Mouse (Mus musculus) embryonic facial prominence, embryonic 14.5 days (tissue): ENCODE results near the gene Sdk2. TPM values are rescaled to one million over a fixed set of nuclear protein-coding genes. Genes with fewer than 3 reads are reported as not detected.
A peak's percentile ranks its signal among the peaks of the same experiment; 100 is the strongest.

ENCODE experiments used
- ATAC-seq: fragments of 200-750 bp; cut with Nextera tagmentation; 2 replicates; pipeline ENCODE4 v1.8.0; 2017; ENCODE audit warnings: low read depth, moderate number of reproducible peaks, moderate TSS enrichment
- DNase-seq: peaks from one replicate; pipeline ENCODE4 v3.0.0-alpha.2; 2015; ENCODE audit warnings: low spot score
- H3K27ac ChIP-seq: fragments of 300-500 bp; sonication (generic); replicated peaks from 2 replicates; pipeline ENCODE4 v1.5.1; 2014; ENCODE audit warnings: low read depth, mild to moderate bottlenecking, low read length, moderate library complexity
- H3K27me3 ChIP-seq: fragments of 300-500 bp; sonication (generic); replicated peaks from 2 replicates; pipeline ENCODE4 v1.6.1; 2014; ENCODE audit warnings: low read length; ENCODE audit not compliant: control insufficient read depth, insufficient read depth
- H3K36me3 ChIP-seq: fragments of 300-500 bp; sonication (generic); 2 replicates; pipeline ENCODE4 v1.6.1; 2014; ENCODE audit warnings: low read length, mixed read lengths; ENCODE audit not compliant: control insufficient read depth, insufficient read depth
- H3K4me1 ChIP-seq: fragments of 300-500 bp; sonication (generic); 2 replicates; pipeline ENCODE4 v1.6.1; 2014; ENCODE audit warnings: antibody characterized with exemption, low read length; ENCODE audit not compliant: control insufficient read depth, insufficient read depth
- H3K4me2 ChIP-seq: fragments of 300-500 bp; sonication (generic); 2 replicates; pipeline ENCODE4 v1.6.1; 2014; ENCODE audit warnings: low read depth, mild to moderate bottlenecking, low read length, moderate library complexity, mixed read lengths
- H3K4me3 ChIP-seq: fragments of 300-500 bp; sonication (generic); 2 replicates; pipeline ENCODE4 v1.5.1; 2014; ENCODE audit warnings: low read depth, mild to moderate bottlenecking, low read length
- H3K9ac ChIP-seq: fragments of 300-500 bp; sonication (generic); 2 replicates; pipeline ENCODE4 v1.6.1; 2014; ENCODE audit warnings: low read depth, mild to moderate bottlenecking, low read length, moderate library complexity, mixed read lengths
- H3K9me3 ChIP-seq: fragments of 300-500 bp; sonication (generic); 2 replicates; pipeline ENCODE4 v1.6.1; 2016; ENCODE audit warnings: low read length; ENCODE audit not compliant: control insufficient read depth
- WGBS: fragments of 180-500 bp; shearing (Covaris S2); extraction: QIAGEN DNeasy Blood & Tissue Kit; methylation state at CpG from one replicate; pipeline ENCODE4 v1.1.7; 2014; 5-methylcytosine and 5-hydroxymethylcytosine counted together
- polyA plus RNA-seq: library from polyadenylated mRNA; unstranded; fragments of >200 nt; fragmentation: Nextera tagmentation; extraction: Ambion mirVana; gene quantifications from 2 replicates; pipeline ENCODE4 v1.2.1, GENCODE M21; 2014

The Sdk2 gene
- polyA plus RNA-seq, 1 experiment from 2014 or later: 6.3 TPM

GRCm38 (mm10) chr11:113742998-113743397 lies 323.8 kb downstream of the Sdk2 start:
- Histone ChIP-seq H3K9me3 (peaks cover 6% of the 10 kb centered on the region; the same call in 1 of the 2 replicates), H3K27ac (no peak overlapping the region), H3K4me2 (no peak overlapping the region), H3K4me1 (peaks cover 24% of the 10 kb centered on the region), H3K27me3 (no peaks in the 10 kb centered on the region), H3K4me3 (no peak overlapping the region), H3K36me3 (peaks cover 52% of the 10 kb centered on the region), H3K9ac (no peak overlapping the region)
- DNase-seq (no peak), ATAC-seq (no peak)
- WGBS: 87% methylated on average over 1 of the region's 1 CpGs

- Histone ChIP-seq H3K27me3 (no peaks in the 10 kb centered on the region), H3K4me1 (peaks cover 23% of the 10 kb centered on the region), H3K4me3 (no peak overlapping the region), H3K9me3 (peaks cover 6% of the 10 kb centered on the region; the same call in 1 of the 2 replicates), H3K36me3 (peaks cover 37% of the 10 kb centered on the region), H3K27ac (no peak overlapping the region), H3K4me2 (no peak overlapping the region), H3K9ac (no peak overlapping the region)
- ATAC-seq: no peak
- no peak for DNase-seq
- WGBS: 79% methylated on average over 7 of the region's 7 CpGs
Observed at GRCm38 (mm10) chr11:113740100-113740499, 326.7 kb downstream of the Sdk2 start.

- WGBS: 76% methylated on average over 8 of the region's 8 CpGs
- Histone ChIP-seq H3K4me2 (no peak overlapping the region), H3K27me3 (no peaks in the 10 kb centered on the region), H3K9me3 (peaks cover 6% of the 10 kb centered on the region; the same call in 1 of the 2 replicates), H3K4me1 (peaks cover 32% of the 10 kb centered on the region), H3K9ac (no peak overlapping the region), H3K4me3 (no peak overlapping the region), H3K27ac (no peak overlapping the region), H3K36me3 (peaks cover 32% of the 10 kb centered on the region)
- DNase-seq: no peak
- no peak for ATAC-seq
Observed at GRCm38 (mm10) chr11:113739213-113739612, 327.6 kb downstream of the Sdk2 start.

GRCm38 (mm10) chr11:113737912-113738311 lies 328.9 kb downstream of the Sdk2 start:
- Histone ChIP-seq H3K27me3 (no peaks in the 10 kb centered on the region), H3K4me1 (peaks cover 44% of the 10 kb centered on the region), H3K4me2 (no peak overlapping the region), H3K27ac (no peak overlapping the region), H3K4me3 (no peak overlapping the region), H3K9me3 (peaks cover 2% of the 10 kb centered on the region; the same call in 1 of the 2 replicates), H3K9ac (no peak overlapping the region), H3K36me3 (peaks cover 22% of the 10 kb centered on the region; the same call in 1 of the 2 replicates)
- ATAC-seq: no peak
- 73% methylated on average over 8 of the region's 8 CpGs for WGBS
- no peak for DNase-seq

- H3K9ac ChIP-seq: no peak overlapping the region
- DNase-seq (no peak), ATAC-seq (no peak)
- H3K36me3 ChIP-seq: peaks cover 19% of the 10 kb centered on the region; the same call in 1 of the 2 replicates
- no peaks in the 10 kb centered on the region for H3K27me3 ChIP-seq
- no peak overlapping the region for H3K4me3 ChIP-seq
- peaks cover 44% of the 10 kb centered on the region for H3K4me1 ChIP-seq
- no peak overlapping the region for H3K4me2 ChIP-seq
- 72% methylated on average over 3 of the region's 3 CpGs for WGBS
- no peak overlapping the region for H3K27ac ChIP-seq
- no peaks in the 10 kb centered on the region for H3K9me3 ChIP-seq
Observed at GRCm38 (mm10) chr11:113737553-113737854, 329.3 kb downstream of the Sdk2 start.

GRCm38 (mm10) chr11:113736848-113737552 lies 329.8 kb downstream of the Sdk2 start:
- Histone ChIP-seq H3K27me3 (no peaks in the 10 kb centered on the region), H3K4me2 (no peak overlapping the region), H3K9me3 (no peaks in the 10 kb centered on the region), H3K9ac (no peak overlapping the region), H3K27ac (no peak overlapping the region), H3K4me3 (no peak overlapping the region), H3K36me3 (peaks cover 14% of the 10 kb centered on the region; the same call in 1 of the 2 replicates), H3K4me1 (peaks cover 44% of the 10 kb centered on the region)
- WGBS: 61% methylated on average over 11 of the region's 11 CpGs
- no peak for ATAC-seq
- DNase-seq: no peak

GRCm38 (mm10) chr11:113735151-113735550 lies 331.7 kb downstream of the Sdk2 start:
- Histone ChIP-seq H3K9ac (no peak overlapping the region), H3K9me3 (no peaks in the 10 kb centered on the region), H3K27ac (no peak overlapping the region), H3K4me1 (peaks cover 51% of the 10 kb centered on the region), H3K4me2 (no peak overlapping the region), H3K4me3 (no peak overlapping the region), H3K36me3 (peaks cover 4% of the 10 kb centered on the region; the same call in 1 of the 2 replicates), H3K27me3 (no peaks in the 10 kb centered on the region)
- no peak for ATAC-seq
- DNase-seq: no peak
- 56% methylated on average over 6 of the region's 6 CpGs for WGBS

- peaks cover 8% of the 10 kb centered on the region for H3K36me3 ChIP-seq
- no peaks in the 10 kb centered on the region for H3K9me3 ChIP-seq
- DNase-seq (peak; percentile 69), ATAC-seq (peak; percentile 48)
- H3K27me3 ChIP-seq: no peaks in the 10 kb centered on the region
- 45% methylated on average over 6 of the region's 6 CpGs for WGBS
- no peak overlapping the region for H3K9ac ChIP-seq
- H3K4me1 ChIP-seq: peaks cover 52% of the 10 kb centered on the region
- H3K4me3 ChIP-seq: no peak overlapping the region
- no peak overlapping the region for H3K4me2 ChIP-seq
- H3K27ac ChIP-seq: no peak overlapping the region
Observed at GRCm38 (mm10) chr11:113733631-113734364, 333.0 kb downstream of the Sdk2 start.
